Mouse (Mus musculus): Measurements from ENCODE around the gene Ppp1r14b.

Ppp1r14b gene

DNA sequence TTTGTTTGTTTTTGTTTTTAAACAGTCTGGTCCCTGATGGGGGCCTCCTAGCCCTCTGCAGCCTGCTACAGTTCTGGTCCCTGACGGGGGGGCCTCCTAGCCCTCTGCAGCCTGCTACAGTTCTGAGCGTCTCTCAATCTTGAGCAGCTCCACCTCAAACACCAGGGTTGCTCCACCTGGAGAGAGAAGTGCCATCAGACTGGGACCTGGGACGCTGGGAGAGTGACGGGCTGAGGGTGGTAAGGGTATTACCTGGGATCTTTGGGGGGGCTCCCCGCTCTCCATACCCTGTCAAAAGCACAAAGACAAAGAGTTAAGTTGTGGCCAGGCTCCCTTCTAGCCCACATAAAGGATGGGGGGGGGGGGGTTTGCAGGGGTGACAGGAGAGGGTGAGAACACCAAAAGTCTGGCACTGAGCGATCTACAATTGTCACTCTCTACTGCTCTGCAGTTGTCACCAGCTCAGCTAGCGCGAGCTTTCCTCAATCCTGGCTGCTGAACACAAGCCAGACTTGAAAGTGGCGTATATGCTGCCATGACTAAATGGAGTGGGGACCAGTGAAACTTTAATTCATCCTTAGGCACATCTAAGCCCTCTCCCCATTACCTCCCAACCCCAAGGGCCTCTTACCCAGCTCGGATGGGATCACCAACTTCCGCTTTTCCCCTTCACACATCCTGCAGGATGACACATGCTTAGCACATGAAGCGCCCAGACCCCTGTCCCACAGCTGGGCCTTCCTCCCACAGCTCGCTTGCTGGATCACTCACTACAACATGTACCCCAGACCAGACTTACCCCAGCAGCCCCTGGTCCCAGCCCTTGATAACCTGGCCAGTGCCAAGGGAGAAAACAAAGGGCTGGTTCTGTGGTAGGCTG, 3.2 kb downstream of the Ppp1r14b start:
- peak; percentile 96 for DNase-seq

DNA sequence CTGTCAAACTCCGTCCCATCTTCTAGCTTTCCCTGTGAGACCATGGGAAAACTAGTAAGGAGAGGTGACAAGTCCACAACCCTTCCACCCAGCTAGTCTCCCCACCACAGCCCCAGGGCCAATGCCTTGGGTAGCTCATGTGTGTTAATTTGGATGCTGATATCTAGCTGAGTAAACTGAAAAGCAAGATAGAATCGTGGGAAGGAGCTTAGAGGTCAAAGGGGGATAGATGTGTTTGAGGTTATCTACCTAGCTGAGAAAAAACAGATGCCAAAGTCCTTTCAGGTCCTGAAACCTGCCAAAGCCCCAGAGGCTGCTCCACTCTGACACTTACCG, 3.8 kb downstream of the Ppp1r14b start:
- no peak for DNase-seq

DNA sequence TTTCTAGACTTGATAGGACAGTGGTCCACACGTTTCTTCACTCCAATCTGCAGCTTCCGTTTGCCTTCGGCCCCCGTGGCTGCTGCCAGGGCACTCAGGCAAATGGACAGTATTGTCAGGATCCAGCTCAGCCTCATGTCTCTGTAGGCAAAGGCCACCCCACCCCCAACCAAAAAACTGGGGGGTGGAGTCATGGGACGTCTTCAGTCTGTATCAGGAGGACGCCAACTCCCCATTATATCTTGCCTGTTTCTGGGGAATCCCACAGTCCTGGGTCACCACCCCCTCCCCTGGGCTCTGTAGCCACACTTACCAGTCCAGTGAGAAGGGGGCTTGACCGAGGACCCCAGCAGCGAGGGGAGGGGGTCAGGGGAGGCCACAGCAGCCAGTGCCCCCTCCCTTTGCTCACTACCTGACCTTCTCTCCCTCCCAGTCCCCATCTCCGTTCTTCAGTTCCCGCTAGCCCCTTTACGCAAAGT, 4.3 kb downstream of the Ppp1r14b start:
- DNase-seq, result no peak

DNA sequence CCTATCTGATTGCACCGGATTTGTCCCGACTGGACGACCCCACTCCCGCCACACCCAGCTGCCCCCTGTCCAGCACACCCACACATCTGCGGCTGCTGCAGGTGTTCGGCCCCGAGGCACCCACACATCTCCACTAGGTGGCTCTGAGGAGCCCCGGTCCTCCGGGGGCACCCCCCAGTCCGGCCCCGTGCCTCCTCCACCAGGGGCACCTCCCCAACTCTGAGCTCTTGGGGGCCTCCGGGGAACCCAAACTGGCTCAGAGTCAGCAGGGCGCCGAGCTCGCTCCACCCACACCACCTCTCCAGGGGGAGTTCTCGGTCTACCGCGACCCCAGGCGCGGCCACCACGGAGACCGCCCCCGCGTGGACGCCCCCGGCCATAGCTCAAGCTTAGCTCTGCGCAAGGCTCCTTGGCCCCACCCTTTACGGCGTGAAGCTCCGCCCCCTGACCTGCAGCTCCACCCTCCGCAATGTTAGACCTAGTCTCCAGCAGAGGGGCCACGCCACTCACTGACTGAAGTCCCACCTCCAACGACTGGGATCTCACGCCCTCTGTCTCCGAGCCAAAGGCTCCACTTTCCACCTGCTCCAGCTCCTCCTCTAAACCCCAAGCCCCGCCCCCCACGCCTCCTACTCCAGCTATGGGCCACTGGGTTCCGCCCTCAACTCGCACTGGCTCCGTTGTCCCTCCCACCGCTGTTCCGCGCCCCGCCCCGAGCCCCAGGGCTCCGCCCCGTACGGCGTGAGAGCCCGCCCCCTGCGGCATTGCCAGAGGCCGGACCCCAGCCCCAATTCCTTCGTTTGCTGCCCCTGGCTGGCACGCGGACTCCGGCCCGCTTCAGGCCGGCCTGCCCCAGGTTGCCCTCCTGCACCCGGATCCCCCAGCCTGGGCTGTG, 5.0 kb downstream of the Ppp1r14b start:
- peak; percentile 100 for DNase-seq

DNA sequence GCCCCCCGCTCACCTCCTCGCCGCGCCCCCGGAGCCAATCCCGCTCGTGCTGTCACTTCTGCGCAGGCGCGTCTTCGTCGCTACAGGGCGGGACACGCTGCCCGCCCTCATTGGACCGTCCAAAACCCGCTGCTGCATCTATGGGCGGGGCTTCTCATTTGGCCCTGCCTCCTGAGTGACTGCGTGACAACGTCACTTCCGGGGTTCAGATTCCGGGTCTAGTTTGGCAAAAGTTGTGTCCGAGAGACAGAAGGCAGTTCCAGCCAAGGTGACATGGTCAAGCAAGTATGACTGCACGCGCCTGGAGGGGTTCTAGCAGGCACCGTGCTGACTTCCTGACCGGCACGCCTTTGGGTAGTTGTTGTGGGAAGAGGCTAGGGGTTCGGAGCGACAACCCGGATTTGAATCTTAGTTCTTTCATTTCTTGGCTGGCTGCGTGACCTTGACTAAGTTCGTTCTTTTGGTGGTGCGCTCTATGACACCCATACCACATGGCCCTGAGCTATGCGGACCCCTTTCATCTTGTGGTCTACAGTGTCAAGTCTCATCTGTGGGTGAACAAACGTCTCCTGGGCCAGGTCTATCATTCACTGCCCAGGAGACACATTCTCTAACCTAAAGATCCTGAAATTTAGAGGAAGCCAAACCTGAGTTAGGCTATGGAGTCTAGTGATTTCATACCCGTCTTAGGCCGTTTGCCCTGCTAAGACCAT, 5.8 kb downstream of the Ppp1r14b start, which contains the start of gene Fkbp2:
TSS of gene Fkbp2 (minus strand) at position 121 of the 713 bp plus-strand sequence.
- DNase-seq, result peak; percentile 100

DNA sequence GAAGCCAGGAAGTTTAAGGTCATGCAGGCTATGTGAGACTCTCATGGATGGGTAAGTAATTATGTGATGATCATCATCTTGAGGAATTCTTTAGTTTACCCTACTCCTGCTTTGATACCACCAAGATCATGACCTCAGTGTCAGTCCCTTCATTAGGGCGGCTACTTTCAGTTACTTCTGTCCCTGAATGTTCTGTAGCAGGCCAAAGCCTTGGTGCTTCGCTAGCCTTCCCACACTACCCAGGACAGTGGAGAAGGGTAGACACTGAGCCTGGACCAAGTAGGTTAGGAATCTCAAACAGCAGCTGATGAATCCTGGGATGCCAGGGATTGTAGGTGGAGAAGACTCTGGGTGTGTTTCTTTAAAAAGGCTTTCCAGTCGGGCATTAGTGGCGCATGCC, 6.7 kb downstream of the Ppp1r14b start:
- DNase-seq, result no peak

DNA sequence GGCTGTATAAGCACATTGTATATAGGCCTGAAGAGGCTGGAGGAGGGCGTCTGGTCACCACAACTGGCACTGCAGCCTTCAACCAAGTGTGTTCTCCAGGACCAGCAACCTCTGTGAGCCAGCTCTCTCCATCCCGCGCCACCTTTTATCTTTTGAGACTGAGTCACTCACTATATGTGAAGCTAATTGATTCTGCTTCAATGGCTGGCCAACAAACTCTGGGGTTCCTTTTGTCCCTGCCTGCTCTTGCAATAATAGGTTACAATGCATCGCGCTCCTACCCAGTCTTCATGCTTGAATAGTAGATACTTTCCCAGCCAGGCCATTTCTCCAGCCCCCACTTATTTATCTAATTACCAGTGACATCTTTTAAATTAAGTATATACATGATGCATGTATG, 8.9 kb downstream of the Ppp1r14b start:
- DNase-seq, result no peak

DNA sequence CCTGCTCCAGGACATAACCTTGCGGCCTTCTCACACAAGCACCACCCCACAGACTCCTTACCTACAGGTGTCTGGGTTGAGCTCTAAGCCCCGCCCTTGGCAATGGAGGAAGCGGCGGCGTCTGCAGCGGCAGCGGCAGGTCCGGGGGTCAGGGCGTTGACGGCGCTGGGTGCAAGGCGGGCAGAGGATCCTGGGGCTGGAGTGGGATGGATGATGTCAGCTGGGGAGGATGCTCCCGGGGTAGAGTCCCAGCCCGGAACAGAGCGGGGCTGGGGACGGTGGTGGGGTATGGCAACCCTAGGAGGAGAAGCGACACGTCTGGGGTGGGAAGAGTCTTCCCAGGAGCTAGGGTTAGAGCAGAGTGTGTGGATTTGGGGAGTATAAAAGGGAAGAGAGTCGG, 10.5 kb downstream of the Ppp1r14b start:
- peak; percentile 94 for DNase-seq

DNA sequence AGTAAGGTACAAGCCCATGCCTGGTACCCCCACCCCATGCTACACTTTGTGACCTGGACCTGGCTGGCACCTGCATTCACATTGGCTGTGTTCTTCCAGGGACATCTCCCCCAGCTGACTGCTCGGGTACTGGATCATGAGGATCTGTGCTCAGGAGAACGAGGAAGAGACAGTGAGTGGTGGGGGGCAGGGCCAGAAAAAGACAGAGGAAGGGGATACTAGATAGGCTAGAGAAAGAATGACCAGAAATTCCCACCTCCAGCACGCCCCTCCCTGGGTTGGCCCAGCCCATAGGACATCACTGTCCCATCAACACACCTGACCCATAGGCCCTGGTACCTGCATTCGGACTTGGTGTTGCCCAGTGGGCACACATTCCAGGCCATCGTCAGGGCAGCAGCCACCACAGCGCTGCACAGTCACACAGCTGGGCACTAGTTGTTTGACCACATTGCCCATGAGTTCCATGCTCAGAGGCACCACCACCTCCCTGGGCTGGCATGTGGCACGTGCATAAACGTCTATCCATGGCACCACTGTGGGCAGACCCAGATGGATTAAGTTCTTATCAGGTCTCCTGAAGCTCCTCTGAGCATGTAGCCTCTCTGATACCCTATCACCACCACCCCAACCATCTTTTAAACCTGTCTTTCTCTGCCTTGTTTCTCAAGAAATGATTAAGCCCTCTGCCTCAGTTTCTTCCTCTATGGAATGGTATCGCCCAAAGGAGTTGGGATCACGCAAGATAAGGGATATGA, 11.4 kb downstream of the Ppp1r14b start:
- peak; percentile 94 for DNase-seq

DNA sequence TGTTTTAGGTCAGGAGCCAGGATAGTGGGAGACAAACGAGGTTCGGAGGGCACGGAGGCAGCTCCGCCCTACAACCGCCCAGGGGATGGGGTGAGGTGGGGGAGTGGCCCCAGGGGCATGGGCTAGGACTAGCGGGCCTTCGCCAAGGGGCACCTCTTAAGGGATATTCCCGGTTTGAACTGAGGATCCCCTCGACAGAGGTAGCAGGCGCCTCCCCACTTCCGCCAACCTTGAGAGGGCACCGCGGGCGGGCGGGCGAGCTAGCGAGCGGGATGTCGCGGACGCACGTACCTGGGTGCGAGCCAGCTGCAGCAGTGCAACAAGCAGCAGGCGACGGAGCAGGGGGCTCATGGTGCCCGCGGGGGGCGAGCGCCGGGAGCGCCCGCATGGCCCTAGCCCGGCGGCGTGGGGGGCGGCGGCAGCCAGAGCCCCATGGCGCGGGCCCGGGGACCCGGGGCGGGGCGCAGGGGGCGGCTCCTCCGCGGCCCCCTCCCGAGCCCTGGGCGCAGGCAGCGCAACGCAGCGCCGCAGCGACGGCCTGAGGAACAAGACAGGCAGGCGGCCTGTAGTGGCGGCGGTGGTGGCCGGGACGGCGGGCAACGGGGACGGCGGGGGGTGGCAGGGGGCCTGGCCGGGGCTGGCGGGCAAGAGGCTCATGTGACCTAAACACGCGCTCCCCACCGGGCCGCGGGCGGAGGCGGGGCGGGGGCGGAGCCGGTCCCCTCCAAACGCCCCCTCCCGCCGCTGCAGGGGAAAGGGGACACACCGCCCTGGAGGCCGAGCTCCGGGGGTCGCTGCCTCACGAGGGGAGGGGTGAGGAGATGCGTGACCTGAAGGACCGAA, 12.5 kb downstream of the Ppp1r14b start, which contains the start of gene Vegfb:
TSS of gene Vegfb (minus strand) at position 591 of the 843 bp plus-strand sequence.
- DNase-seq, result peak; percentile 98

DNA sequence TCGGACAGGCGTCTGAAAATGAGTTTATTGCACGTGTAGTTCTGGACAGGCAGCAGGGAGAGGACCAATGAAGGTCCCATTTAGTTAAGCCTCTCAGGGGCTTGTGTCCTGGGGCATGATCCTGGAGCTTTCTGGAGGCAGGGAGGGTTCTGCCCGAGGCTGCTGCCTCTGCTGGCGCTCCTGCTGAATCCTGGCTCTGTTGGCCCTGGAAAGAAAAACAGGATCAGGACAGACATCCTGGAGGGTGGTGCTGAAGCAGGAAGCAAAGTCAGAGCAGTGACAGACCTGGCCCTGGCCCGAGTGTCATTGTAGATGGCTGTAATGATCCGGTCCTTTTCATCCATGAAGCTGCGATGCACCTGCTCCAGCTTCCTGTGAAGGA, 13.1 kb downstream of the Ppp1r14b start:
- DNase-seq, result no peak

DNA sequence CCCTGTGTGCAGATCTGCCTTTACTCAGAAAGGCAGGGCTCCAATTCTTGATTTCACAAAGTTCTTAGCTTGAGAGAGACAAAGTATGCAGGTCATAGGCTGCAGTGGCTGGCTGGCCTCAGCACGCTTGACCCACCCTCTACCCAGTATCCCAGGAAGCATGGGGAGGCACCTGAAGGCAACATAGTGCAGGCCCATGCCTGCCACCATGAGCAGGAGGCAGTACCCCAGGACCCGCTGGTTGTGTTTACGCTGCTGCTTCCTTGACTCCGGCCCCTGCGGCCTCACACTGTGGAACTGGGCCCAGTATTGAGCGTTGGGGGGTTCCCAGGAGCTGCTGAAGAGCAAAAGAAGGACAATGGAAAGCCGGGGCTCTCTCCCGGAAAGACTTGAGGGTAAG, 14.5 kb downstream of the Ppp1r14b start:
- no peak for DNase-seq

DNA sequence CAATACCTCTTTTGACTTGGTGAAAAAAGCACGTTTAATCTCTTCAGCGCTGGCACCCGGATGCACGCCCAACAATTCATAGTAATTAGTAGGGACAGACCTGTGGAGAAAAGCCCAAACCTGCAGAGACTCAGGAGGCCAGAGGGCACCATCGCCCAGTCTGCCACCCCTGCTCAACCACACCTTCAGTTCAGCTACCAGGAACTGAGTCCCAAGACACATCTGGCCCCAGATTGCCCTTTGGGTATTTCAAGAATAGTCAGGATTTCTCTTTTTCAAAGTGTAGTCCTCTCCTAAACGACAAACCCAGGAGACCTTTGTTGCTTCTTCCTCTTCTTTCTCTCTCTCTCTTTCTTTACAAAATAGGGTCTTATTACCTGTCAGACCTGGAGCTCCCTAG, 15.9 kb downstream of the Ppp1r14b start:
- DNase-seq, result peak; percentile 90

DNA sequence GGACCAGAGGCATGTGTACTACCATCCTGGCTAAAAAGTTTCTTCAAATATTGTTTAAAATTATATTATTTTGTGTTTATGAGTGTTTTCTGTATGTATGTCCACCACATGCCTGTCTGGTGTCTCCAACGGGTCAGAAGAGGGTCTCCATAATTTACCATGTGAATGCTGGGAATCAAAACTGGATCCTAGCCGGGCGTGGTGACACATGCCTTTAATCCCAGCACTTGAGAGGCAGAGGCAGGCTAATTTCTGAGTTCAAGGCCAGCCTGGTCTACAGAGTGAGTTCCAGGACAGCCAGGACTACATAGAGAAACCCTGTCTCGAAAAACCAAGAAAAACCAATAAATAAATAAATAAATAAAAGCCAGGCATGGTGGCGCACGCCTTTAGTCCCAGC, 16.4 kb downstream of the Ppp1r14b start:
- peak; percentile 87 for DNase-seq

DNA sequence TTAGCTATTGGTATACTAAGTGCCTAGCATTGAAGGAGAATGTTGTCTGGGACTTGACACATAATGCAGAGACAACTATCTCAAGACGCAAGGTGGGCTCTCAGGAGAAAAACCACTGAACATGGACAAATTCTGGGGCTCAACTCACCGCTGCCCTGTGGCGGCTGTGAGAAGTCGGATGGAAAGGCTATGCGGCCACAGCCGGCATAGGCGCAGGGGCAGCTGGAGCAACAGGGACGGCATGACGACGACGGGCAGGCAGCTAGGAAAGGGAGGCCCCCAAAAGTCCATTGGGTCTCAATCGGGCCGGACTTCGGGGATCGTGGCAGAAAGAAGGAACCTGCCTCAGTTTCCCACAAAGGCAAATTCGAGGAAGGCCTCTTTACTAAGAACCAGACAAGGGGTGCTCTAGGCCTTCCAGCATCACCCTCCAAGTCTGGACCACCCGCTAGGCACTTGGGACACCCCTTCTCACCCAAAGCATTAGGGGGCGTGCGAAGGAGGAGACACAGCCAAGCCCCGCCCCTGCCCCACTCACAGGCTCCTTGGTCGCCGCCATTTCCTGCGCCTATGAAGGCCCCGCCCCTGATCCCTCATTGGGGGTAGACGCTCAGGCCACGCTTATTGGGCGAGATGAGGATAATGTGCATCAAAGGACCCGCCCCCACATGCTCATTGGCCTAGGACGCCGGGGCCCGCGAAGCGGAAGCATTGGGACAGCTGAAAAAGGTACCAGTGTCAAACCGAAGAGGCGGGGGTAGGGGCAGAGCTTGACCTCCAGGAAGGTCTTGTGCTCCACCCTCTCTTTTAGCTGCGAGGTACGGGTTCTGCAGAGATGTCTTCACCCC, 17.5 kb downstream of the Ppp1r14b start, which contains the start of gene Dnajc4:
TSS of gene Dnajc4 (minus strand) at position 562 of the 848 bp plus-strand sequence.
- DNase-seq, result peak; percentile 100

DNA sequence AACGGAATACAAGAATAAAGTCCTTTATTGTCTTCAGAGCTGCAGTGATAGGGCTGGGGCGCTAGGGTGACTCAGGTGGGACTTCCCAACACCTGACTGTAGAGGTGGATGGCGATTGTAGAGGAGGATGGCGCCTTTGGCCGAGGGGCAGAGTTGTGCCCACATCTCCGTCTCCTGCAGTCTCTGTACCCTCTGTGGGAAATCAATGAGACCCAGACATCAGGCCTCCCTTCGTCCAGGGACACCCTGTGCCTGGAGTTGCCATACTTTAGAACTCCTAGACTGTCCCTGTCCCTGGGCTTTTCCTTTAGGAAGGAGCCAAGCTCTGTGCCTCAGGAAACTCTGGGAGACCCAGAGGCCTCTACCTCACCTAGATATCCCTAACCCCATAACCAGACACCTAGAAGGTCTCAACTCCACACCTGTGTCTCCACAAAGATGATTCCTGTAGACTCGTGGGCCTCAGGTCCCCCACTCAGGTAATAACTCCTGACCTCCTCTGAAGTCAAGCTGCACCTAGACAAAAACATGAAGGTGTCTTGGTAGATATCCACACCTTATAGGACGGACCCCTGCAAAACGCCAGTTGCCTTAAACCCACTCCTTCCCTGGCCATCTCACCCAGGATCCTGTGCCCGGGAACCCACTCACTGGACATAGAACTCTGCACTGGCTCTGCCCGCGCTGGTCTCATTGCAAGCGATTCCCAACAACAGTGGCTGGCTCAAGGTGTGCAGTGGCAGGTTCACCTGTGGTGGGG, 18.4 kb downstream of the Ppp1r14b start:
- peak; percentile 95 for DNase-seq

DNA sequence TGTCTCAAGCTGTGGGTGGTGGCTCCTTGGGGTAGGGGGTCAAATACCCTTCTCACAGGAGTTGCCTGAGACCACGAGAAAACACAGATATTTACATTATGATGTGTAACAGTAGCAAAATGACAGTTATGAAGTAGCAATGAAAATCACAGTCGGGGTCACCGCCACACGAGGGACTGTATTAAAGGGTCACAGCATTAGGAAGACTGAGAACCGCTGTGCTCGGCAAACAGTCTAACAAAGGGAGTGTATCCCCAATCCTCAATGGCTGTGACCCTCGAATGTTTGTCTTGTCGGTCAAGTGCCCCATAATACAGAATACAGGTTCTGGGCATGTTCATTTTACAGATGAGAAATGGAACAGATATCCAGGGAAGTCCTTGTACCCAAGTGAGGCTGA, 19.2 kb downstream of the Ppp1r14b start:
- peak; percentile 92 for DNase-seq

DNA sequence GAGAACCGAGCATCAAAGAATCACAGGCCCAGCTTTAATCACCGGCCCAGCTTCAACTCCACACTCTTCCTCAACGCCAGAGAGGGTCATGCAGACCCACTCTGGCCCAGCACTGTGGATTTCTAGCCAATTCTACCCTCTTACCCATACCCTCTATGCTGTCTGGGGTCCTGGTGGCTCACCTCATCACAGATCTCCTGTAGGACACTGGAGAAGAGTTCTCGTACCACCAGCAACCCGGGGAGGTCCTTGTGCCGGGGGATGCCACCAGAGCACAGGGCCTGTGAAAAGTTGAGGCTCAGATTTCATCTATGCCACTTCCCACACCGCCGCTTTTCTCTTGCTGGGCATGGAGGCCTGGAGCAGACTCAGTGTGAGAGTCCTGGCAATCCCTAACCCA, 19.7 kb downstream of the Ppp1r14b start:
- DNase-seq, result peak; percentile 90

DNA sequence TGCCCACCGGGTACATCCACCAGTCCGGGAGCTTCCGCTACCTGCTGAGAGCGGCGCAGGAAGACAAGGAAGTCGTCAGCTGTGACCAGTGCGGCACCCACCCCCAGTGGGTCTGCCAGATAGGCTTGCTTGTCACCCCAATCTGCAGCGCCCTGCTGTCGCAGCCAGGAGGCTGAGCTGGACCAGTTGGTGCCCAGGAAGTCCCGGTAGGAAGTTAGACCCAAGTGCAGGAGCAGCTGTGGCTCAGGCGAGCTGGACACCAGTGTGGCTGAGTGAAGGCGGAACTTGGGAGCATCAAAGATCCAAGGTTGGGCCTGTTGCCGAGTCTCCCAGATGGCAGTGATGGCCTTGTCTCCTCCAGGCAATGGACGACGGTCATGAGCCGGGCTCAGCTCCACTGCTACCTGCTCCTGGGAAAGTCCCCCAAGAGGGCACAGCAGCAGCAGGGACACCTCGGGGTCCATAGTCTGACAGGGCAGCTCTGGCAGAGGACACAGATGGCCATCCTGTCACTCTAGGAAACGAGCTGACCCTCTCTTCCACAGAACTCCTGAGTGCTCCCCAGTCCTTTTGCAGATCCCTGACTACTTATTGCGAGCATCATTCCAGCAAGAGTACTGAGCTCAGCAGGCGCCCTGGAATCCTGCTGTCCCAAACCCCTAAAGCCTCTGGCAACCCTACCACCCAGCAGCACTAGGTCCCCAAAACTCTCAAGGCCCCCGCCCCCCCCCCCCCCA, 20.7 kb downstream of the Ppp1r14b start:
- DNase-seq, result peak; percentile 94
